Mouse (Mus musculus): ENCODE measurements at regions not wholly inside any gene's neighbourhood (a gene's known extent, or its start where the extent isn't known, plus 50 kb on each side); places are given as distances from the start of the nearest gene placed in this dataset.

DNA sequence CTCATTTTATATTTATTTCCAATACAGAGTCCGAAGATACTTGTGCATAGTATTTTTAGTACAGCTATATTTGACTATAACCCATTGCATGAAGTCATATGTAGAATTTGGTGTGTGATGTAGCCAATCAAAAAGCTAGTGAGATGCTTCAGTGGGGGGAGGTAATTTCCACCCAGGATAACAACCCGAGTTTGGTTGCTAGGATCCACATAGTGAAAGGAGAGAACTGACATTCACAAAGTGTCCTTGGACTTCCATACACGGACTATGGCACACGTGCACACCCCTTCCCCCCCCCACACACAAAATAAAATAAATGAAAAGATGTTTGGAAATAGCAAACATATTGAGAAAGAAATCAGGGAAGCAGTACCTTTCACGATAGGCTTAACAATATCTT is 137.2 kb downstream of the Gm815 start:
- no peak for DNase-seq (ENCODE audit: low spot score in 2 of 2)

DNA sequence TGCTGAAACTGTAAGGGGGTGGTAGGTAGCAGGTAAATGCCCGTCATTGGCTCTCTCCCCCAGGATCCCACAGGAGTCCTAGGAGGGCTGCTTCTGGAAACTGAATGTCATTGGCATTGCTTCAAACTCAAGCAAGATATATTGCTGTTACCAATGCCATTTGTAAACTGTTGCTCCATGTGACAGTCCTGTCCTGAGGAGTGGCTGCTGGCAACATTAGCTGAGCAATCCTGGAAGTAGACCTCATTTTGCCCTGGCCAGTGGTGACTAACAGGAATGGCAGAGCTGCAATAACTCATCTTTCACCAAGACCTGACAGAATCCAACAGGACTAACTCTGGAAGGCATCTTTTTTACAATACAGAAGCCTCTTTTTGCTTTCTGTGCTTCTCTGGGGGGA is 143.2 kb downstream of the Gm815 start:
- DNase-seq (ENCODE audit: low spot score in 2 of 2) = no peak

DNA sequence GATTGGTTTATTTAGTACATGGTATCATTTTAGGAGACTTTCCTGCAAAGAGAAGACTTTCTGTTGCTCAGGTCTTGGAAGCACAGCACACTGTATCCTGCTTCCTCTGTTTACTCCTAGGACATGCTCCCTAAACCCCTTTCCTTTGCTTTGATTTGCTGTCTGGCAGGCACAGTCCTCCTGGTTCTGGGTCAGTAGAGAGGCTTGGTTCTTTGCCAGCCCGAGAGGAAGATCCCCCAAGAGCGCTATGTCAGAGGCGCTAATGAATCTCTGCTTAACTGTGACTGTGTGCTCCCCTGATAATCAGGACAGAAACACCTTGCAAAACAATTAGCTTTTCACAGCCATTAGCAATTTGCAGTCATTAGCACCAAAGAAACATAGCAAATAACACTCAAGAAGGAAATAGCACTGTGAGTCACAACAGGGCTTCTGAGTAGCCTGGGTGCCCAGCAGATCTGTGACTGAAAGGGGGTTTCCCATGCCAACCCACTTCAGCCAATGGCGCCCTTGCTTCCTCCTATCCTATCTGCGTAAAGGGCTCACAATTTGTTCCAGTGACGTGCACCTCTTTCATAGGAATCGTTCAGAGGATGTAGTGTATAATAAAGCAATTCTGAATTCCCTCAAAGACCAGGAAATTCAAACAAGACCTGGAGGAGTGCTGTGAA is 145.5 kb downstream of the Gm815 start:
- peak; percentile 27 to 39 for DNase-seq (ENCODE audit: low spot score in 2 of 2)

DNA sequence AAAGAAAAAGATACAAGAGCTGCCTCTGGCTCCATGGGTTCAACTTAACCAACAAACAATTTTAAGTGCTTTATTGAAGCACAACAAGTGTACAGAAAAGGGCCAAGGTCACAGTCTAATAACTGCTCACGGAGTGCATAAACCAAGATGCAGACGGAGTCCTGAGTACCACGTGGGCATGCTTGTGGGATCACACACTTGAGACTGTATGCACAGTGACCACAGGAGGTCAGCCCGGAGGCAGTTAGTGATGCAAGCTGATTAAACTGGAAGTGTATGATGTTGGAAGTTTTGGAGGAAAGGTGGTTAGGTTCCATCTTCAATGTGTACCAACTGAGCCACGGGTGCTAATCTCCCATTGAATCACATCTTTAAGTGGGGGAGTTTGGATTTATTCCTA is 146.9 kb downstream of the Gm815 start:
- no peak for DNase-seq (ENCODE audit: low spot score in 2 of 2)

DNA sequence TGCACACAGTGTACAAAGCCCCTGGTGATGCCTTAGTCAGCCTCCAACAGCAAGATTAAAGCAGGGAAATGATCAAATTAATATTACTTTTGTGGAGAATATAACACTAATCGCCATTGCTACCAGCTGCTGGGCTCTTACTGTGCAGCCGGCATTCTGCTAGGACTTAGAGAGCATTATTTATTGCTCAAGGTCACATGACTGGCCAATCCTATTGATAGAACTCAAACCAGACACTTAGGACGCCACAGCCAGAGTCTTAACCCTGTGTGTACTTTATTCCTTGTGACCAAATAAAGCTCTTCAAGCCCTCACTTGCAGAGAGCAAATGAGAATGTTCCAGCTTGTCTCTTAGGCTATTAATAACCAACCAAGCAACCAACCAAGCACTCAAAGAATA is 152.6 kb downstream of the Gm815 start:
- no peak for DNase-seq (ENCODE audit: low spot score in 2 of 2)

DNA sequence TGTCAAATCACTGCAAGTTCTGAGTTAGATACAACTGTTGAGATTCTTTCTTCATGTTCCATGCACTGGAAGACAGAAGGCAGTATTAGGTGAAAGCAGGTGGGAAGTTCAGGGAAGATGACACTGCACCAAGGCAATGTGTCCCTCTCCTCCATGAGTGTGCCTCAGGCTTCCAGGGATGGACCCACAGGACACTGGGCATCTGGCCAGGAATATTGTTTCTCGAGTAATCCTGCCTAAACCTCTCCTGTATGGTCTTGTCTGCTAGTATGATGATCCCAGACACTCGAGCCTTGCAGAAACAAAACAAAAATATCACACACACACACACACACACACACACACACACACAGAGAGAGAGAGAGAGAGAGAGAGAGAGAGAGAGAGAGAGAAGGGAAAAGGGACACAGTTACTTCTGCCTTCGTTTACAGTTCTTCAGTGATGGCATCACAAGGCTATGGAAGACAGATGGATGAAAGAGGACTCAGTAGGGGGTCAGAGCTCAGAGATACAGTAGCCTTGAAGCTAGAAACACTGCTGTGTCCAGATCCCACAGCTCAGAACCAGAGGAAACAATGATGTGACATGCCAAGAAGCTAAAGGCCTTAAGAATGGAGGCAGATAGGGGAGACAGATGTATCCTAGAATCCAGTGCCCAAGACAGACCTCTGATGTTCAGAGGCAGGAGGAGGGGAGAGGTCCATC is 154.8 kb downstream of the Gm815 start:
- no peak for DNase-seq (ENCODE audit: low spot score in 2 of 2)

DNA sequence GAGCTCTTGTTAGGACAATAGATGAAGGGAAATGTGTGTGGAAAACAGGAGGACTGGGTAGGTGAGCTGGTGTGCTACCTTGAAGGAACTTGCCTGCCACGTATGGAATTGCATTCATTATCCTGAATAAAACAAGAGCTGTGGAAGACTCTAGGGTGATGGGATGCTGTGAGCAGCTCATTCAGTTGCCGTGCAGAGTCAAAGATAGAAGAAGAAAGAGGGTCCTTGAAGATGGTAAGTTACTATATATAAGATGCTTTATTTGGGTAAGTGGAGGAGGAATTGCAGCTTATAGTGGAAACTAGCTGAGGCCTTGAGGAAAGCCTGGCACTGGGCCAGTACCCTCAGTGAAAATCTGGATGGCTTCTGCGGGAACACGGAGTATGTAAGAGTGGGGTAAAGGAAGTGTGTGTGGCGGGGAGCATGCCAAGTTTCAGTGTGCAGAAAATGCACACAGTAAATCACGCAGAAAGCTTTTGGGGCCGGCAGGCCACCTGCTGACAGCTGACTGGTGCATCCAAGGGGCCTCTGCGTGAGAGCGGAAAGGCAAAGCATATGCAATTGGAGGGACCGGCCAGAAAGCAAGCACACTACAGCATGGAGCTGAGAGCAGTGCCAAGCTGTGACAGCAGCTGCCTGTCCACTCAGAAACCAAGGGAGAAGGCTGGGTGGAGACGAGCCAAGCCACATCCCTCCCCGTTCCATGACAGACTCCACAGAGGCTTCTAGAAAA is 149.7 kb upstream of the Vldlr start:
- DNase-seq (ENCODE audit: low spot score in 2 of 2) = peak; percentile 49 to 62

DNA sequence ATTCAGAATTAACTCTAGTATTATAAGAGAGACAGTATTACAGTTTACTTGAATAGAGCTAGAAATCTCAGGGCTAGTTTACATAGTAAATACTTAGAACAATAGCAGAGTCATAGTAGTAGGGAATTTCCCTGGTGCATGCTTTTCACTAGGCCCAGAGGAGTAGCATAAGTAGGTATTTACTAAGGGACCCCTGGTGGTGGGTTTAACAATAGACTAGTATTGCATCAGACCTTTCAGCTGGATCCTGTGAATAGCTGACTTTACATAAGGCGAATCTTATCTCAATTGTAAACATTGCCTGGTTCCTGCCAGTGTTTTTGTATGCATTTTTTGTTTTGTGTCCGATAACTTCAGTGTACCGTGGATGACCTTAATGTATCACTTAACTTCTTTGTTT is 143.0 kb upstream of the Vldlr start:
- DNase-seq (ENCODE audit: low spot score in 2 of 2) = no peak

DNA sequence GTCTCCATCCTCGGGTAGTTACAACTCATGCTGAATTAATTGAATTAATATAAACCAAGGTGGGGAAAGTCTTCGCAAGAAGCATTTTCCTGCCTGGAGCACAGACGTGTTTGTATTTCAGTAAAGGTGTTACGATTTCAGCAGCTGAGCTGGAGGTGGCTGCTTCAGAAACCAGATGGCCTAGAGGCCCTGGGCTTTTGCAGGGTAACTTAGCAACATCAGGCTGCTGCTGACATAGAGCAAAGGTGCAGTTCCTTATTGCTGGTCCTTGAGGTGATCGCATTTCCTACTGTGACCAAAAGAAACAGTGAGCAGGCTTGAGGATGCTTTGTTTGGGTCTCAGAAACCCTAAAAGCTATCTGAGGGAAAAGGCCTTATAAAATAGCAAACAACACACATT is 141.3 kb upstream of the Vldlr start:
- no peak for DNase-seq (ENCODE audit: low spot score in 2 of 2)

DNA sequence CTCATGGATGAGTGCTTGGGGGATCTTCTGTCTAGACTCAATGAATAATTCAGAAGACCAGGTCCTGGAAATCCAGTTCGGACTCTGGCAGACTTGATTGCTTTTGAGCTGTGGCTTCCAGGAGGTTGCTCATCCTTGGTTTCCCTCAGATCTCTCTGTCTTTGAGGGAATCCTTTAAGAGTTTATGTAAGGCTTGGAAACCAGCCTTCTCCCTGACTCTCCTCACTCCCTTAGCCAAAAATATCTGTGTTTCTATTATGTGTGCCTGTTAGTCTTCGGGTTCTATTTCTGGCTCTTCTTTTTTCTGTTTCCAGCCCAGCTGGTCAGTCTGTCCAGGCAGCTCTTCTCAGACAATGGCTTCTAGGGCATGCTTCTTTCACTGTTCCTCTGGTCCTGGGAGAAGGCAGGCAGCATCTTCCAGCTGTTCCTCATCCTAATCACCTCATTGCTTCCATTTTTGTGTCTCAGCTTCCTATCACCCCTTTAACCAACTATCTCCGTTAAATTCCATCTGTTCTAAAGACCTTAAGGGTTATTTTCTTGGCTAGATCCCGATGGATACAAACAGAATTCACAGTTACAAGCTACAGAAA is 139.3 kb upstream of the Vldlr start:
- no peak for DNase-seq (ENCODE audit: low spot score in 2 of 2)

DNA sequence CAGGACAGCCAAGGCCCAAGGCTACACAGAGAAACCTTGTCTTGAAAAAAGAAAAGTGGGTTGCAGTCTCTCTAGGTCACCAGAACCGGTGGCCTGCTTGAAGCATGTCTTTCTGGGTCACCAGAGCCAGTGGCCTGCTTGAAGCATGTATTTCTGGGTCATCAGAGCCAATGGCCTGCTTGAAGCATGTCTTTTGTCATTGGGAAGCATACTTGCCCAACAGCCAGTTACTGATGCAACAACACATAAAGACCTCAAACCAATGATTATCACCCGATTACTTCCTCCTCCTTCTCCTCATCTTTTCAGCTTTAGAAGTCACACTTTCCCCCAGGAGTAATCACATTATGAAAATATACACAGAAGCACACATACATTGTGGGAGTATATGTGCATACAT is 128.9 kb upstream of the Vldlr start:
- no peak for DNase-seq (ENCODE audit: low spot score in 2 of 2)

DNA sequence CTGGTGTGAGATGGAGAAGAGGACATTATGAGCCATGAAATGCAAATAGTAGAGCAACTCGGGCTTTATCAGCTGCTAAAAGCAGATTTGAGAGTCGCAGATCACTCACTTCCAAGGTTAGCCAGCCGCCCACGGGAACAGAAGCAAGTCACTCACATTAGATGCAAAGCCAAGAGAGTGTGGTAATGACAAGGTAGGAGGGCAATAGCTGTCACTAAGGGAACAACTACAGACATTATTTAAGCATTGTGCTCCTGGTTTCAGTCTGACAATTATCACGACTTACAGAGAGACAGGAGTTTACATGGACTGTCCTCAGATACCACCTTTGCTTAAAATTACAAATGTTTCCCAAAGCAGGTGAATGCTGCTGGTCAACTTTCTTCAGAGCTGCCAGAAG is 128.5 kb upstream of the Vldlr start:
- no peak for DNase-seq (ENCODE audit: low spot score in 2 of 2)

DNA sequence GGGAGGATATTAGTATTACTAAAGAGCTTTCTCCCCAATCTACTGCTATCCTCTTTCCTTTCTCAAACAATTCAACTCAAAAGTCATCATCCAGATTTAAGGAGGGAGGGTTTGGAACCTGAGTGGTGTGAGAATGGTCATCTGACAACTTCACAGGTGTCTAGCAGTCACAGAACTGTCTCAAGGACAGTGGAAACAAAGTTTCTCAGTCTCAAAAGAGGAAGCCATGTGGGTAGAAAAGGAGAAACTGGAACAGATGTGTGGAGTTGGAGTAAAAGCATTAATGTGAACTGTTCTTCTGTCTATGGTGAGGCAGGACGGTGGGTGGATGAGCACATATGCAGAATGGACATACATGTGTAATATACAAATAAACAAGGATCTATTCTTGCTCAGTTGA is 127.2 kb upstream of the Vldlr start:
- DNase-seq (ENCODE audit: low spot score in 2 of 2) = no peak

DNA sequence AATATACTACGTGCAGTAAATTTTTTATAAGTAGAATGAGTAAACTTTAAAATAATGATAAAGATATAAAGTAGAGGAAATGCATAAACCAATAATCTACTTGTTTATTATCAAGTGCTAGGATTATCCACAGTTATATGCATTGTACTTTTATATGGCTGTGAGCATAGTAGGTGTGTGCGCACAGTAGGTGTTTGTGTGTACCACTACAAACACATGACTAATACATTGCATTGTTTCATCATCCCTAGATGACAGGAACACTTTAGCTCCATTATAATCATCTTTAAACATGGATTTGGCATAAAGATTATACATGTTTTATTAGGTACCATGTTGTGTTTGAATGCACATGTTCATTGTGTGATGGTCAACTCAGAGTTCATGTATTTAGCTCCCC is 124.7 kb upstream of the Vldlr start:
- no peak for DNase-seq (ENCODE audit: low spot score in 2 of 2)

DNA sequence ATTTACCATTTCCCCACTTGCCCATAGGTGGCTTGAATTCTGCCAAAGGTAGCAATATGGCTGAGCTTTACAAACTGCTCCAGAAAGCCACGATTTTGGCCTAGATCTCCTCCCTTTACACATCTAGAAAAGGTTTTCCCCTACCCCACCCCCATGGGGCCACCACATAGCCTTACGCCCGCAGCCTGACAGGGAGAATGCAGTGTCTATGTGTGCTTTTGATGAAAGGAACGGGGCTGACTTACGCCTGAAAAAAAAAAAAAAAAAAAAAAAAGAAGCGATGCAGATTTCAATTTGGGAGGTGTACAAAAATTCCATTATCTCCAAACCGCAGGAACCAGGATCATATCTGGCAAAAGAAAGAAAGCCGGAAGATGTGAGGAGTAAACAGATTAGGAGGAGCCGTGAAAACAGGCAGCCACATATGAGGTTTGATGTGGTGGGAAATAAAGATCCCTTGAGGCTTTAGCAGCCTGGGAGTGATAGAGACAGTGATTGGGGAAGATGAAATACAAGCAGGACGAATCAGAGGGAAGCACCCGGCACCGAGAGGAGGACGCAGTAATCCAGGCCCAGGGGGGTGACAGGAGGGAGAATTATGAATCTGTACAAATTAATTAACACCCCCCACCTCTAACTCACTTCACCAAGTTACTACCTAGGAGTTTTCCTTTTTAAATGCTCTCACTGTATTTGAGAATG is 121.4 kb upstream of the Vldlr start:
- DNase-seq (ENCODE audit: low spot score in 2 of 2) = no peak

DNA sequence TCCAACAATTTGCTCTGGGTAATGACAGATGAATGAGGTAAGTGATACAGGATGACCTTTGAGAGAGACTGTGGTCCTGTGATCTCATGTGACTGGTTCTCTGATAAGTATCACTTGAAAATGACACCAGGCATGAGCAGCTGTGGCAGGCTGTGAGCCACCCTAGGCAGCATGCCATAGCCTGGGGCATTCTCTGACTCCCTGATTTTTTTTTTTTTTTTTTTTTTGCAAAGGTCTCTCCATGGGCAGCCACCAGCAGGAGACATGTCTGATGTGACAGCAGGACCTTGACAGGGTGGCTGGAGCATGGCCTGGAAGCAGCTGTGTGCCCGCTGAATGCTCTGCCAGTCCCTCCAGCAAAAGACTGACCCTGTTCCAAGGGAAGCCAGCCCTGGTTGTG is 116.4 kb upstream of the Vldlr start:
- DNase-seq (ENCODE audit: low spot score in 2 of 2) = peak in 1 of 2 experiments; percentile 31

DNA sequence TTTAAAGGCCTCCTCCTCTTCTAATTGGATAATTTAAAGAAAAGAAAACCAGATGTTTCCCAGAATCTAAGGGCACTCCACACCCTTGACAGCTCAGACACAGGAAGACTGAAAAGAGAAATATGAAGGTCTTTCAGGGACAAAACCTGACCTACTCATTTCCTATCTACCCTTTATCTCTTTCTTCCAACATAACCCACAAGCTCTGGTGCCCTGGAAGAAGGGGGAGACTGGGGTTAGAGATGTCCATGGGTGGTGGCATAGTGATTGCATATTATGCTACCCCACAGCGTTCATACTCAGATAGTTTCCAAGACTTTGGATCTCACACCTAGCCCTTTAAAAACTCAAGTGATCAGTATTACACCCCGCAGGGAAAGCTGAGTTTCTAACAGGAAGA is 105.8 kb upstream of the Vldlr start:
- no peak for DNase-seq (ENCODE audit: low spot score in 2 of 2)

DNA sequence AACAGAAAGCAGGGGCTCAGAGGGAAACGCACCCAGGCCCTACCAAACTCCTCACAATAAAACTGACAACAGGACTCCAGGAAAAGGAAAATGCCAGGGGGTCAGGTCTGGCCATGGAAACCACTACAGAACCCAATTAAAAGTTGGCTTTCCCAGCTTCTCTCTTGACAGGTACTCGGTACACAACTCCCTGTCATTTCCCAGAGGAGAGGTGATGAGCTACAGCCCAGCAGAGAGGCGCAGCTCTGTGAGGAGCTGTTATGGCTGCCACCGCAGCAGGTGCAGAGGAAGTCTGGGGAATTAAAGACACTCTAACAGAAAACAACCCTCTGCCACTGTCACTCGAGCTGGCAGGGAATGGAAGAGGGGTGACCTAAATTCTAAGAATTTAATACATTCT is 95.4 kb upstream of the Vldlr start:
- DNase-seq (ENCODE audit: low spot score in 2 of 2) = no peak

DNA sequence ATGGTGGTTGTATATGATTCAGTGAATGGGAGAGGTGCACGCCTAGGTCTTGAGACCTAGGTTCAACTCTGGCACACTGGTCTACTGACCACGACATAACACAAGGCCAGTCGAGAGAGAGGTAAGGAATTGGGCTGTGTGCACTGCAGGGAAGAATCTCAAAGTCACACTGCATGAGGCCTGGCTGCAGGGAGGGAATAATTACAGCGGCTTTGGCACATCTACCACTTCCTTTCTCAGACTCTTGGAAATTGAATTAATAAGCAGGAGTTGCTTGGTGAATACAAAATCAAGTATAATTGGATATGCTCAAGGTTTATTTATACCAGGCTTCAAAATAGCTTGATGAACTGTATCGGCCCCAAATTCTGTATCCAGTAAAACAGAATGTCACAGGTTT is 93.9 kb upstream of the Vldlr start:
- DNase-seq (ENCODE audit: low spot score in 2 of 2) = no peak

DNA sequence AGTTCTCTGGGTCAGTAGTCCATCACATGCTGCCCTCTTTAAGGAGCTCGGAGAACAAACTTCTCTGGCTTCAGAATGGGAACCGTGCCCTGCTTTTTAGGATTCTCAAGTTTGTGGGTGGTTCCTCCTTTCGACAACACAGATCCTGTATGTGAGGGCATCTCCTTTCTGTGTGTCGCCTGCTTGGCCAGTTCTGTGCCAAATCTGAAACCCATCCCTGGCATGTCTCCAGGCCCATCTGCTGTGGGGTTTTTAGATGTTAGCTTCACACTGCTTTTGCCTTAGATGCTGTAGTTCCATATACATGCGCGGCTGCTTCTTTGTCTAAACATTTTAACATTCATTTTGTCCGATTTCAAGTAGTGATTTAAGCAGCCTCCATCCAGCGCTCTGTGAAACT is 93.0 kb upstream of the Vldlr start:
- DNase-seq (ENCODE audit: low spot score in 2 of 2) = peak; percentile 69 to 78

DNA sequence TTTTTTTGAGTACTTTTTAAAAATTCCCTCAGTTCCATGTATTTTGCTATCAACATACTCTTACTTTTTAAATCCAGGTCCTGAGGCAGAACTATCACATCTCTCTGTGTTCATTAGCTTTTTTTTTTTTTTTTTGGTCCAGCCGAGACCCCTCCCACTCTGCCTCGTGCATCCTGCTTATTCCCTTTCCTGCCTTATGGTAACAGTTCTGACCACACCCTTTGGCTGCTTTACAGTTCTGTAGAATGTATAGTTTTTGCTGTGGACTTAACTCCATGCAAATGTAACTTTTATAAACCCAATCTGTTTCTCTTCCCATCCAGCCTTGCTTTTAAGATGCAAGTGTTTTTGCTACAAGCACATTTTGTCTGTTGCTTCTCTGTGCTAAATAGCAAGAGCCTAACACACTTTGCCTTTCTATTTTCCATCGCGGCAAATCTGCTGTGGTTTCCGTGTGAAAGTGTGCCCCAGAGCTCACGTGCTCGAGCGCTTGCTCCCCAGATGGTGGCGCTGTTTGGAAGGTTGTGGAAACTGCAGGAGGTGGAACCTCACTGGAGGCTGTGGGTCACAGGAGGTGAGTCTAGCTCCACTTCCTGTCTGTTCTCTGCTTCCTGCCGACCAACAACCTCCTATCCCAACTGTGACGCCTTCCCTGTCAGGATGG is 92.3 kb upstream of the Vldlr start:
- peak; percentile 69 to 70 for DNase-seq (ENCODE audit: low spot score in 2 of 2)

Measured in layer of hippocampus, postnatal 10 days (tissue).